Comparison of ENCODE assay signal across 8 mouse cellular contexts in genomic region chr15:83510805-83511405, GRCm38 (mm10). TPM values are rescaled to one million over a fixed set of nuclear protein-coding genes. Genes with fewer than 3 reads are reported as not detected.
DNase-seq lines count a peak whose midpoint lies in the region; ATAC-seq lines count a peak whose summit lies in the region.

Gene Ttll1 (minus strand): TSS chr15:83510893.

- no peaks in the 10 kb centered on the region for H3K79me2 ChIP-seq in macrophage (ENCODE audit: inconsistent target)

- WGBS in hindbrain, embryonic 16.5 days: 12% methylated on average over 41 of the region's 41 CpGs
- WGBS in macrophage (ENCODE audit: missing documents): 10% methylated on average over 41 of the region's 41 CpGs

- H3K27me3 ChIP-seq in hindbrain, embryonic 16.5 days (replicated peaks; ENCODE audit: control insufficient read depth, insufficient read depth, low read length): no peaks in the 10 kb centered on the region

- H3K27ac ChIP-seq in hindbrain, embryonic 16.5 days (ENCODE audit: low read depth, low read length): peak within 1 kb of the TSS; percentile 82
- H3K27ac ChIP-seq in macrophage: 0 out of 2 replicates have a peak within 1 kb of the TSS, but pooled peaks have one; percentile 19

- H3K36me3 ChIP-seq in hindbrain, embryonic 16.5 days (ENCODE audit: control insufficient read depth, insufficient read depth, low read length): no peaks in the 10 kb centered on the region
- no peaks in the 10 kb centered on the region for H3K36me3 ChIP-seq in macrophage (ENCODE audit: inconsistent target)

- peak within 1 kb of the TSS; percentile 59 for H3K4me3 ChIP-seq in hindbrain, embryonic 16.5 days (ENCODE audit: low read length)
- peak within 1 kb of the TSS; percentile 59 for H3K4me3 ChIP-seq in macrophage (ENCODE audit: inconsistent target)

- DNase-seq in WW6 (ENCODE audit: low read depth, low spot score): peak; percentile 89
- DNase-seq in cerebellum, postnatal 4 days (ENCODE audit: low spot score in 2 of 2): peak; percentile 91 to 94
- peak; percentile 95 for DNase-seq in gastrocnemius, adult 18-20 months (ENCODE audit: low spot score)
- DNase-seq in left cerebral cortex, adult 18-20 months (ENCODE audit: low spot score in 2 of 2): peak; percentile 90 to 94
- DNase-seq in right cerebral cortex, adult 18-20 months: peak; percentile 96
- DNase-seq in urinary bladder, postnatal 10 days (ENCODE audit: low spot score): peak; percentile 78

- peak within 1 kb of the TSS; percentile 74 for H3K9ac ChIP-seq in hindbrain, embryonic 16.5 days (ENCODE audit: low read depth, low read length)

- peak within 1 kb of the TSS; percentile 72 for H3K4me2 ChIP-seq in hindbrain, embryonic 16.5 days (ENCODE audit: low read length)

- ATAC-seq in hindbrain, embryonic 16.5 days: peak; percentile 97

- H3K4me1 ChIP-seq in hindbrain, embryonic 16.5 days (ENCODE audit: control insufficient read depth, insufficient read depth, low read depth, low read length): peaks cover 15% of the 10 kb centered on the region

- no peaks in the 10 kb centered on the region for H3K9me3 ChIP-seq in hindbrain, embryonic 16.5 days (ENCODE audit: control insufficient read depth, low read length)

RNA-seq across cellular contexts. Expression of gene Ttll1, which starts in this region (rescaled TPM):
- total RNA-seq in gastrocnemius, adult 18-20 months (2021): 1 to 10 TPM; 3.5 to 4.3 TPM
- polyA plus RNA-seq in hindbrain, embryonic 16.5 days (2015; fragmentation: Nextera tagmentation; extraction: Ambion mirVana): 119 and 127 TPM in 2 replicates
- total RNA-seq in left cerebral cortex, adult 18-20 months (2021): 10 to 100 TPM; 53.3 to 53.9 TPM
- total RNA-seq in macrophage (2018; cell fraction: chromatin; rRNA removed): 1 to 10 TPM; 1.2 to 8.2 (median 3.6) TPM
- total RNA-seq in macrophage (2018; cell fraction: cytosol; rRNA removed): 10 to 100 TPM in 2 of 26 experiments, 1 to 10 TPM in 24; 5.9 to 10.7 (median 8.0) TPM
- total RNA-seq in macrophage (2018; cell fraction: nucleus; rRNA removed): 10 to 100 TPM in 1 of 26 experiments, 1 to 10 TPM in 25; 1.8 to 10.6 (median 3.4) TPM
- polyA plus RNA-seq in macrophage (2018): 8.8 to 12.7 TPM (median 12.1 TPM) in 3 replicates

Comparison
In these comparisons a context has a peak if more than half of its experiments do, and no peak if none do; other contexts are left out.
1. Peak in every context shown above with its lines: DNase-seq, ATAC-seq, H3K4me3 ChIP-seq and H3K27ac ChIP-seq.
2. RNA of gene Ttll1 (total RNA-seq): 53.3 to 53.9 TPM in left cerebral cortex, adult 18-20 months; 3.5 to 4.3 TPM in gastrocnemius, adult 18-20 months; every median in the first group is over 10 times any median in the second.